Mouse (Mus musculus): ENCODE measurements around the gene Hoxd8. TPM values are rescaled to one million over a fixed set of nuclear protein-coding genes. Genes with fewer than 3 reads are reported as not detected.

The Hoxd8 gene
- polyA plus RNA-seq, 2 experiments, result 0.04 to 0.06 TPM

DNA sequence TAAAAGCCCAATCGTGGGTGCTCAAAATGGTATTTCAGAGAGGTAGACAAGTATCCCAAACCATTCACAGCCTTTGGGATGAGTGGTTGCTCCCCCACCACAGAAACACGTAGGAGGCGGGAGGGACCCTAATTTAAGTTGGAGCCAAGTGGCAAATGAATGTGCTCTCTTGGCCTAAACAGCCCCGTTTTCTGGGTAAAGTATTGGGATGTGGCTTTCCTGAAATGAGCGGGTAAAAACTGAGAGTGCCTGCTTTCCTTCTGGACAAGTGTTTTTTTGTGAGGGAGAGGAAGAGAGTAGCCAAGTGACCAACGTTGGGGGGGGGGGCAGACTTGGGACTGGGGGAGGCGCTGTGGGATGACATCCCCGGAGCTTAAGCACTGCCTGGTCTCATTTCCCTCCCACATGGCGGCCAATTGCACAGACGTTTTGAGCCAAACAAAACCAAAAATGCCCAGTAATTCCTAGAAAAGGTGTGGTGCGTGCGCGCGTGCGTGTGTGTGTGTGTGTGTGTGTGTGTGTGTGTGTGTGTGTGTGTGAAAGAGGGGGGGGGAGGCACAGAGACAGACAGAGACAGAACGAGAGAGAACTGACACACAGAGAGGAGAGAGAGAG, 6.6 kb downstream of the Hoxd8 start:
- Histone ChIP-seq H3K4me2 (ENCODE audit: low read depth) (no peak overlapping the region), H3K27ac (no peak overlapping the region), H3K4me3 (ENCODE audit: insufficient read depth in 1 of 2, low read depth in 2 of 2, low read length in 2 of 2) (no peak overlapping the region), H3K27me3 (ENCODE audit: control insufficient read depth, insufficient read depth, low read length) (peaks cover 95% of the 10 kb centered on the region), H3K9me3 (ENCODE audit: control insufficient read depth, low read length) (no peaks in the 10 kb centered on the region), H3K4me1 (replicated peaks; ENCODE audit: control insufficient read depth in 2 of 2, insufficient read depth in 2 of 2, low read length in 1 of 2) (no peaks in the 10 kb centered on the region), H3K36me3 (replicated peaks; ENCODE audit: control insufficient read depth, insufficient read depth, low read depth) (no peaks in the 10 kb centered on the region), H3K9ac (replicated peaks) (no peak overlapping the region)
- TF ChIP-seq CTCF (IDR thresholded peaks at IDR 0.05; ENCODE audit: low read depth) (no peak), EP300 (IDR thresholded peaks at IDR 0.05; ENCODE audit: low read depth) (no peak)
- DNase-seq (ENCODE audit: low read depth in 3 of 3, low spot score in 3 of 3), result no peak
- ATAC-seq (ENCODE audit: insufficient read depth), result no peak
- 2% methylated on average over 16 of the region's 16 CpGs for WGBS (ENCODE audit: insufficient replicate concordance)

DNA sequence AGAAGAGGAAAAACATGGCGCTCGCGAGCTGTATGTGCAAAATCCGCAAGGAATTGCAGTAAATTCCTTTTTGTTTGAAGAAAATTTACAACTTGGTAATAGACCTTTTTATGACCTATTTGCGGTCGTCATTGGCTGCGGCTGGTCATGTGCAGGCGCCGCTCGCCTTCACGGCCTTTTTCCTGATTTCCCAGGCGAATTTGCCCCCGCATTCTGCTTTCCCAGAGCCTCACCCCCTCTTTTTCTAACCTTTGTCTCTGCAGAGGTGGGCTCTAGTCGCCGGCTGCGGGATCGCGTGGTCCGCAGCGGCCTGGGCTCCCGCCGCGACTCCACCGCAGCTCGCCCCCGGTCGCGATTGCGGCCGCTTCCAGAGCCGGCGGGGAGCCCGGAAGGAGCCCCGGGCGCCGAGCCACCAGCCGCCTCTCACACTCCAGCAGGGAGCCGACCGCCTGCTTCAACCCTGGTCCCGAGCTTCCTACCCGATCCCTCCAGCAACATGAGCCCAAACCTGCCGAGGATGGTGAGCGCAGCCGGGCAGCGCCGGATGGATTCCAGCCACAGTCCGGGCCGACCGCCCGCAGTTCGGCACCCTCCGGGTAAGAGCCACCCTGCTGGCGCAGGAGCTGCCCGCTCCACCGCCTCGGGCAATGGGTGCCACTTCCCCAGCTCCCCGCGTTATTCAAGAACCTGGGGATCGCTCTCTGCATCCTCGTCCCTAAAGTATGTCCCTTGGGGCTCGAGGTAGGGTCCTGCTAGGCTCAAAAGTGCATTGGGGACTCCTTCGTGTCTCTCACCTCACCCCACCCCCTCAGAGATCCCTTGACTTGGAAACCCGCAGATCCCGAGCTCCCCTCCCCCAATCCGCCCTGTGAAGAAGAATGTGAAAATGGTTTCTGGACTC, 7.6 kb downstream of the Hoxd8 start, which contains the start of the genes Hoxd3 and Hoxd4:
Gene Hoxd3 (plus strand): TSS at position 207 of the 901 bp plus-strand sequence.
Gene Hoxd4 (plus strand): TSS at position 209 of the 901 bp plus-strand sequence.
- H3K9me3 ChIP-seq (ENCODE audit: control insufficient read depth, low read length), result no peaks in the 10 kb centered on the region
- DNase-seq (ENCODE audit: low read depth in 3 of 3, low spot score in 3 of 3) (no peak), ATAC-seq (ENCODE audit: insufficient read depth) (no peak)
- TF ChIP-seq EP300 (IDR thresholded peaks at IDR 0.05; ENCODE audit: low read depth), result no peak
- TF ChIP-seq CTCF (IDR thresholded peaks at IDR 0.05; ENCODE audit: low read depth), result no peak
- H3K36me3 ChIP-seq (replicated peaks; ENCODE audit: control insufficient read depth, insufficient read depth, low read depth), result no peaks in the 10 kb centered on the region
- H3K9ac ChIP-seq (replicated peaks), result no peak within 1 kb of the TSS
- H3K4me1 ChIP-seq (replicated peaks; ENCODE audit: control insufficient read depth in 2 of 2, insufficient read depth in 2 of 2, low read length in 1 of 2), result no peaks in the 10 kb centered on the region
- 1% methylated on average over 65 of the region's 65 CpGs for WGBS (ENCODE audit: insufficient replicate concordance)
- peak within 1 kb of the TSS in 1 of 2 experiments; percentile 20; a peak in 1 of 4 replicates for H3K4me3 ChIP-seq (ENCODE audit: insufficient read depth in 1 of 2, low read depth in 2 of 2, low read length in 2 of 2)
- peaks cover 89% of the 10 kb centered on the region for H3K27me3 ChIP-seq (ENCODE audit: control insufficient read depth, insufficient read depth, low read length)
- H3K4me2 ChIP-seq (ENCODE audit: low read depth), result peak within 1 kb of the TSS; percentile 32
- H3K27ac ChIP-seq, result no peak within 1 kb of the TSS

DNA sequence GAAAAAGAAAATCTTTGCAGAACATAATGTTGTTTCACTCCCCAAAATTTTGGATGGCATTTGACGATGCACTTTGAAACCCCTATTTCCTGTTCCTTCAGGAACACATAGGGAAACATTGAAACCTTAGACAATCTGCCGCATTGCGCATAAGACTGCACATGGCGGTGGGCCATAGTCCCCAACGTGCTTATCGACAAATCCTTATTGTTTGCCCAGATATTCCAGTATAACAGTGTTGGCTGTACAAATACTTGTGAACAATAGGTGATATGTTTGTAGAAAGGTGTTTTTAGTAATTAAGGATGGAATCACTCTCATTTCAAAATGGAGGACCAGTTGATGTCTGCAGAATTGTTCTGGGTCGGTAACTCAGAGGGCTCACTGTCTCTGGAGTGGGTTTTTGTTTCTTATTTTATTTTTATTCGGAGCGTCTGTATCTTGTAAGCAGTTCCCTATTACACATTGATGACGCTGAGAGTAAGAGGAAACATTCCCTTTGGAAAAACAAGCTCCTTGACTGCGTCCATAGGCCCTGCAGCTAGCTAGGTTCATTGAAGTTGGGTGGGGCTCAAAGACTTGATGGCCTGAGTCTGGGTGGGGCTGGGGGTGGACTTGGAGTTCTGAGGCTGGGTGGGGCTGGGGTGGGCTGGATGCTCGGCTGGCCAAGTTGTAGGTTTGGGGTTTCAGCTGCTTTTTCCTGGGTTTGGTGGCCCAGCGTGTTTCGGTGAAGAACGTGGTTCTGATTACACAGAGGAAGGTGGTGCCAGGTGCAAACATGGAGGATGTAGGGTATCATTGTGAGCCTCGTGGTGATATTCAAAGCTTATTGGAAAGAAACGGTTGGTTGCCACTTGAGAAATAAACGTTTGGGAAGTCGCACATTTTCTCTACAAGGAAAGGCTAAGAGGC, 9.1 kb downstream of the Hoxd8 start:
- DNase-seq (ENCODE audit: low read depth in 3 of 3, low spot score in 3 of 3) (no peak), ATAC-seq (ENCODE audit: insufficient read depth) (no peak)
- no peak overlapping the region for H3K9ac ChIP-seq (replicated peaks)
- H3K9me3 ChIP-seq (ENCODE audit: control insufficient read depth, low read length), result no peaks in the 10 kb centered on the region
- no peak overlapping the region for H3K4me3 ChIP-seq (ENCODE audit: insufficient read depth in 1 of 2, low read depth in 2 of 2, low read length in 2 of 2)
- H3K36me3 ChIP-seq (replicated peaks; ENCODE audit: control insufficient read depth, insufficient read depth, low read depth), result no peaks in the 10 kb centered on the region
- 18% methylated on average over 19 of the region's 19 CpGs for WGBS (ENCODE audit: insufficient replicate concordance)
- no peak overlapping the region for H3K27ac ChIP-seq
- no peak overlapping the region for H3K4me2 ChIP-seq (ENCODE audit: low read depth)
- TF ChIP-seq CTCF (IDR thresholded peaks at IDR 0.05; ENCODE audit: low read depth) (no peak), EP300 (IDR thresholded peaks at IDR 0.05; ENCODE audit: low read depth) (no peak)
- peaks cover 77% of the 10 kb centered on the region for H3K27me3 ChIP-seq (ENCODE audit: control insufficient read depth, insufficient read depth, low read length)
- no peaks in the 10 kb centered on the region for H3K4me1 ChIP-seq (replicated peaks; ENCODE audit: control insufficient read depth in 2 of 2, insufficient read depth in 2 of 2, low read length in 1 of 2)

DNA sequence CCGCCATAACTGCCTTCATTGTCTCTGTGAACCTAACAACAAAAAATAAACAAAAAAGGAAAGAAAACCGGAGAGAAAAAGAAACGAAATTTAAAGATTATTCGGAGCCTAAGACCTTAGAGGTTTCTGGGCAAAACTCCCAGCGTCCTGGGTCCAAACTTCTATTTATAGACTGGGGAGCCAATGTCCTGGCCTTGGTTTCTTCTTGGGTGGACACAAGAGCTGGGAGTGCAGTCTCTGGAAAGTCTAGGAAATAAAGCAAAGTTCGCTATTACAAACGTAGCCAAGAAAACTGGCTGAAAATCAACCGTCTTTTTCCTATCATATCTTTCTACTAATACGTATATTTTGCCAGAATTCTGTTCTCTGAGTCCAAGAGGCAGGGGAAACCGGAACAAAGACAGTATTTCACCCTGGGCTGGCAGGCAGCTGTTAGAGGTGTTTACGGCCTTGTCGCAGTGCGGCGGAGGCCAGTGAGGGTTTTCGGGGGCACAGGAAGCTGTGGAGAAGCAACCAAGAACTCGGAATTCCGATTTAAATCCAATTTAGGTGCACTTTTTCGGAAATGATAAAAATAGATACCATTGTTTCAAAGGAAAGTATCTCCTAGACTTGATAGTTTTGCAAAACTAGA, 9.9 kb downstream of the Hoxd8 start:
- 10% methylated on average over 18 of the region's 18 CpGs for WGBS (ENCODE audit: insufficient replicate concordance)
- H3K27me3 ChIP-seq (ENCODE audit: control insufficient read depth, insufficient read depth, low read length), result peaks cover 69% of the 10 kb centered on the region
- no peak overlapping the region for H3K9ac ChIP-seq (replicated peaks)
- no peak overlapping the region for H3K27ac ChIP-seq
- TF ChIP-seq CTCF (IDR thresholded peaks at IDR 0.05; ENCODE audit: low read depth), result no peak
- TF ChIP-seq EP300 (IDR thresholded peaks at IDR 0.05; ENCODE audit: low read depth), result no peak
- no peaks in the 10 kb centered on the region for H3K36me3 ChIP-seq (replicated peaks; ENCODE audit: control insufficient read depth, insufficient read depth, low read depth)
- ATAC-seq (ENCODE audit: insufficient read depth), result no peak
- no peak for DNase-seq (ENCODE audit: low read depth in 3 of 3, low spot score in 3 of 3)
- H3K4me2 ChIP-seq (ENCODE audit: low read depth), result no peak overlapping the region
- H3K4me3 ChIP-seq (ENCODE audit: insufficient read depth in 1 of 2, low read depth in 2 of 2, low read length in 2 of 2), result no peak overlapping the region
- H3K4me1 ChIP-seq (replicated peaks; ENCODE audit: control insufficient read depth in 2 of 2, insufficient read depth in 2 of 2, low read length in 1 of 2), result no peaks in the 10 kb centered on the region
- no peaks in the 10 kb centered on the region for H3K9me3 ChIP-seq (ENCODE audit: control insufficient read depth, low read length)

All from liver, embryonic 14.5 days (tissue).